Mouse (Mus musculus) spleen, postnatal 36 days (tissue): Measurements from ENCODE around the gene Grb2.

Source experiments
- DNase-seq, 2 experiments: peaks; one replicate each; pipeline ENCODE4 v3.0.0; 2022; ENCODE audit warnings: low spot score in 2 of 2, mixed read lengths in 1 of 2

Grb2 gene

DNA sequence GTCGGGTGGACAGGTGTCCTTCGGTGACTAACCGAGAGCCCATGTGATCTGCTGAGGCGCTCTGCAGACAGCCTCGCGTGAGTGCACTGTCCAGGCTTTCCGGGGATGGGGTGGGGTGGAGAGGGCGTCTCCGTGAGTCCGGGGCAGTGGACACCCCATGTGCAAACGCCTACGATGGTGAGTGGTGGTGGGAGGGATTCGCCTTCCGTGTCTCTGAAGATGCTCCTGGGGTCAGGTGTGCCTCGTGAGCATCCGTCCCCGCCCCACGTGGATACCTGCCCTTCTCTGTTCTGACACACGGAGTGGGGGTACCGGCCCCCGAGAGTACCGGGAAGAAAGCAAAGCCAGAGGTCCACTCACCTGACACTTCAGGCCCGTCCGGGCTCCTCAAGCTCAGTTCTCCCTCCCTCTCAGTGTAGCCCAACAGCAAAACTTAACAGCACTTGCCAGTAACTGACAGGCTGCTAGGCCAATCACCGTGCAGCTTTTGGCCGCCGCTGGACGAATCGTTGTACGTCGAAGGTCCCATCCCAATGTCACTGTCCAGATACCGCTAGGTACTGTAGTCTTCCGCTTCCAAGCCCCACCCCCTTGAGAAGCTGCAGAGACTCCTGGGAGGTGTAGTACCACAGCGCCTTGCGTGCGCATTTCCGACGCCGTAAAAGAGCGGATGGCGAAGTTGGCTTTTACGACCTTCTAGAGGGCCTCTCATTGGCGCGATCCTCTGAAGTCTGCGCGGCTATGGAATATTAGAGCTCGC, 80.5 kb downstream of the Grb2 start, which contains the start of gene Slc25a19:
Gene Slc25a19 (minus strand): TSS at position 591 of the 760 bp plus-strand sequence.
- peak; percentile 100 for DNase-seq

DNA sequence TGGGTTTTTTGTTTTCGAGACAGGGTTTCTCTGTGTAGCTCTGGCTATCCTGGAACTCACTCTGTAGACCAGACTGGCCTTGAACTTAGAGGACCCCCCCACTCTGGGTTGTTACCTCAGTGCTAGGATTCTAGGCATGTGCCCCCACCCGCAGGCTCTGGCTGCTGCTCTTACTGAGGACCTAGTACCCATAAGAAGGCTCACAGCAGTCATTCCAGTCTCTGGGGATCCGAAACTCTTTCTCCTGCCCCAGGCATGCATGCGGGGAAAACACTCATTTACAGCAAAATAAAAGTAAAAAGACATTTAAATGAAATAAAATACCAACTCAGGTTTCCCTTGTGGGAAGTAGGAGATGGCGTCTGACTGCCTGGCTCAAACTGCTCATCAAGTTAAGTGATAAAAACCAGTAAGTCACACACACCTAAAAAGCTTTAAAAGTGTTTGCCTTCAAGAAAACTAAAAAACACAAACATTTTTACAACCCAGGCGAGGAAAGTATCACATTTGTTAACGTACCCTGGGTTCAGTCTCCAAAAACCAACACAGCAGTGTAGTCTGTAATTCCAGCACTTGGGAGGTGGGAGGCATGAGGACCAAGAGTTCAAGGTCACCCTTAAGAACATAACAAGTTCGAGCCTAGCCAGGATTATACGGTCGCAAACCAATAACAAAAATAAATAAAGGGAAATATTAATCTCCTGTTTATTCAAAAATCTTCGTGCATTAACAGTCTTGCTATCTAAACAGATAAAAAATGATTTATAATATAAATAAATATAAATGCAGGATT, 81.4 kb downstream of the Grb2 start:
- DNase-seq, result no peak

DNA sequence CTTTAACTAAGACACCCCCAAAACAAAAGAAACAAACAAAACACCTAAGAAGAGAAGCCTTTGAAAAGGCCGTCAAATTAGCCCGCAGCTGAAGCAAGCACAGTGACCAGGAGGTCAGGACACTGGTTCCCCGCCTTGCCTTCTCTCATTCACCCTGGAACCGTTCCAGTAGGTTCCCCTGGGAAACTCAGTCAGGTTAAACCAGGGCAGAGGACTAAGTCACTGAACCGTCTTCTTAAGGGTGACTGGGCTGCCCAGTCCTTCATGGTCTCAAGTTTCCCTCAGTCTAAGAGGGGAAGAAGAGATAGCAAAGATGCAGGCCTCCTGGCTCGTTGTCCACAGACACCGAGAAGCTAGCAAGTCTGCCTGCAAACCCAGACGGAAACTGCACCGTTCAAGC, 82.5 kb downstream of the Grb2 start:
- DNase-seq, result no peak

DNA sequence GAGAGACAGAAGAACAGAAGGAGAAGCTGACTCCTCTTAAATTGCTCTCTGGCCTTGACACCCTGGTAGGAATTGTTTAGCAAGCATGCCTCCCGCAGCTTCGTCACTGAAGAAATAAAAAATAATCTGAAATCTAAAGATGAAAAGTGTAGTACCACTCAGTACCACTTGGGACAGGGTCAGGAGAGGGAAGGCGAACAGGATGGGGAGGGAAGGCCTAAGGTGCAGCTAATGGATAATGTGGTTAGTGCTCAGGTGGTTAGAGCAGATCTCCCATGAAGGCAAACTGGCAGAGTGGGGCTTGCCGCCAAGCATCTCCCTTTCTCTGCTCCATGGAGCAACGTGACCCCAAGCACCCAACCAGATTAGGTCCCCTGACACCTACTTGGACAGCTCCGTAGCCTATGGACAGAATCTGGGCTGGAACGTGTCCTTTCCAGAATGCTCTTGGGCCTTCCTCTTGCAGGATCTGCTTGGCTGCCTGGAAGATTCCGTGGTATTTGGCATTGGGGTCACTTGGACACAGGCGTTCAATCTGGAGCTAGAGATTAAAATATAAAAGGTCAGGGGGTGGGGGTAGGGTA, 84.8 kb downstream of the Grb2 start:
- no peak for DNase-seq

DNA sequence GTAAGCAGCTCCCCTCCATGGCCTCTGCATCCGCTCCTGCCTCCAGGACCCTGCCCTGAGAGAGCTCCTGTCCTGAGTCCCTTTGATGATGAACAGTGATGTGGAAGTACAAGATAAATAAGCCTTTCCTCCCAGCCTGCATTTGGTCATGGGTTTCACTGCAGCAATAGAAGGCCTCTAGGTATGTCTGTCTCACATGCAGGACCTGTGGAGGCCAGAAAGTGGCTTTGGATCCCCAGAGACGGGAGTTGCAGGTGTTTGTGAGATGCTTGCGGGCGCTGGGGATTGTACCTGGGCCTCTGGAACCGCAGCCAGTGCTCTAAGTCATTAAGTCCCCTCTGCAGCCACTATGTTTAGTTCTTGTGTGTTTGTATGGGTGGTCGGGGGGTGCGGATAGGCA, 88.4 kb downstream of the Grb2 start:
- no peak for DNase-seq

DNA sequence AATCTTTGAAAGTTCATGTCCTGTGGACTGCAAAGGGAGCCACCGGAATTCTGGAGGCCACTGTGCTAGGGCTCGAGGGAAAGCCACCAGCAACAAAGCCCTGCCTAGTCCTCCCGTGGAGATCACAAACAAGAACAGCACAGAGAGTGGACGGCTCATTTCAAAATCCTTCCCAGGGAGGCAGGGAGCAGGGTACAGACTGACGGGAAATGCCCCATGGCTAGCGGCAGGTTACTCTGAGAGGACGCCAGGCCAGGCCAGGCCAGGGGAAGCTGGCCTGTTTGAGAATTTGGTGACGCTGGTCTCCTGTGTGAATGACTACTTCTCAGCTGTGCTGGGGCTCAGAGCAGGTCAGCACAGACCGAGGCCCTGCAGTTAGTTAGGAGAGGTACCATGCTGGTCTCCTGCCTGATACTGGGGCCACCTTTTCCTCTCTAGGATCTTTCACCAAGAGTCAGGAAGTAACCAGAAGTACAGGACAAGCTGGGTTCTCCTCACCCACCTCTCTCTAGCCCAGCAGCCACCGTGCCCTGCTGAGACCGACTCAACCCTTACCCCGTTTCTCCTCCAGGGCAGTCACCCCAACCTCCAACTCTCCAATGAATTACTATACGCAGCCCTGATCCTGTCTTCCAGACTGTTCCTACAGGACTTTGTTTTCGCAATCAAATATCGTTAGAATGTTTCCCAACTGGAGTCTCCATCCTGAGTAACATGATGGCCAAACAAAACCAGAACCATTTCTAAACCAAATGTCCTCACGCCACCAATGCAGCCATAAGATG, 89.5 kb downstream of the Grb2 start:
- DNase-seq, result no peak

DNA sequence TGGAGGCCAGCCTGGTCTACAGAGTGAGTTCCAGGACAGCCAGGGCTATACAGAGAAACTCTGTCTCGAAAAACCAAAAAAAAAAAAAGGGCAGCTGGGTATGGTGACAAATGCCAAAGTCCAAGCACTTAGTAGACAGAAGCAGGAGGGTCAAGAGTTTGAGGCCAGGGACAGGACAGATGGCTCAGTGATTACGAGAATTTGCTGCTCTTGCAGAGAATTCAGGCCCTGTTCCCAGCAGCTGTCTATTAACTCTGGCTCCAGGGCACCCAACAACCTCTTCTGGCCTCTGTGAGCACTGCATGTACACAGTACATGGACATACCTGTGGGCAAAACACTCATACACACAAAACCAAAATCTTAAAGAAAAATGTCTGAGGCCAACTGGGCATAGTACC, 90.4 kb downstream of the Grb2 start:
- DNase-seq, result no peak

DNA sequence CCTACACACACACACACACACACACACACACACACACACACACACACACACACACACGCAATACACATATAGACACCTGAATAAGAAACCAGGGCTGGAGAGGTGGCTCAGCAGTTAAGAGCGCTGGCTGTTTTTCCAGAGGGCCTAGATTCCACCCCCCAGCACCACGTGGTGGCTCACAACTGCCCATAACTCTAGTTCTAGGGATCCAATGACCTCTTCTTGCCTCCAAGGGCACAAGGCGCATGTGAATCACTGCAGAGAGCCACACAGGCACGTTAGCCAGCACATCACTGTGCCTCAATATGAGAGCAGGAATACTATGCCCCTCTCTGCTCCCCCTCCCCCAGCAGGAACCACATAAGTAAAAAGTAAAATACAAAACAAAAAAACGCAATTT, 91.5 kb downstream of the Grb2 start:
- no peak for DNase-seq

DNA sequence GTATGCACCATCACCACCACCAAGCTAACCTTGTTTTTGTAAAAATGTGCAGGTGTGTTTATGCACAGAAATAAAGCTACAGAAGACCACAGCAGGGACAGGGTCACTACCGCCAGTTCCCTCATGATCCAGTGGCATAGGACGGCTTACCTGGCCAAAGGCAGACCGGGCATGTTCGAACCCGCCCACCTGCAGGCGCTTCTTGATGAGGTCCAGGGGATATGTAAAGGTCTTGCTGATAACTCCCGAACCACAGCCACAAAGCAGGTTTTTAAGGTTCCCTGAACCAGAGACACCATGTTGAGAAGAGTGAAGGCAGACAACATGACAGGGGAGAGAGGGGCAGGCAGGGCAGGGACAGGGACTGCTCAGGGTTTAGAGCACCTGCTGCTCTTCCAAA, 92.0 kb downstream of the Grb2 start:
- DNase-seq, result no peak

DNA sequence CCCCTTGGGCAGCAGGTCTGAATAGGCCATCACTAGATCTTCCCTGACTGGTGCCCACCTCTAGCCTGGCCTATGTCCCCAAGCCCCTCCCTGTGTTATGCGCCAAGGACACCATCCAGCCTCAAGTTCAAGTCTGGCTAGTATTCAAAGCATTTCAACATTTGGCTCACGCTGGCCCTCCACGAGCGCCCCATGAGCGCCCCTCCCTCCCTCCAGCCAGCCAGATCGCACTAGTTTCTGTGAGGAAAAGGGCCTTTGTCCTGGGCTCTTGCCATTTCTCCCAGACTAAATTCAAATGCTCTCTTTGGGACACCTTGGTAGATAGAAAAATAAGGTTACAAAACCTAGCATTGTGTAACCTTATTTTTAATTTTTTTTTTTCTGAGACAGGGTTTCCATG, 92.5 kb downstream of the Grb2 start:
- DNase-seq, result no peak

DNA sequence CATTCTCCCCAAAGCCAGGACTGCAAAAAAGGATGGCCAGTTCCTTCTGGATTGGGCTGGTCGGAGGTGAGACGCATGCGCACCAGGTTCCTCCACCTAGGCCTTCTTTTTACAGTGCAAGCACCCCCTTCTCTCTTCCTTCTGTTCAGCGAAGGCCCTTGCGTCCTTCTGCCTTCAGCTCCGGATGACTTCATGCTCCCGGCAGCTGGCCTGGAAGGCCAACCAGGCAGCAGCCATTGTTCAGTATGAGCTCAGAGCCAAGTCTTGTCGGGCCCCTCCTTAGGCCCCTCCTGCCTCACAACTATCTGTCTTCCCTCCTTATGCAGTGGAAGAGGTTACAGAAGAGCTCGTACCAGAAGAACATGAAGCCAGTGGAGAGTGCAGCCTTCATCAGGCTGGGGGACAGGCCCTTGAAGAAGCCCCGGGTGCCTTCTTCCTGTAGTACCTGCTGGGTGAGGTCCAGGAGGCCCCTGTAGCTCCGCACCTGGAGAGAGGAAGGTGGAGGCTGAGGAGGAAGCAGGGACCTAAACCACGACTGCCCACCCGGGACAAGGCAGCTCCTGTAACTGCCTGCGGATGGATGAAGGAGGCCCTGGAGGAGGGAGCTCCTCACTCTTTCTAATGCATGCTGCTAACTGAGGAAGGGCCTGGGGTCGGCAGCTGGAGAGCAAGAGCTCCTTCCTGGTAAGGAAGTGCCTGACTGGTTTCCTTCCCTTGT, 93.1 kb downstream of the Grb2 start:
- no peak for DNase-seq

DNA sequence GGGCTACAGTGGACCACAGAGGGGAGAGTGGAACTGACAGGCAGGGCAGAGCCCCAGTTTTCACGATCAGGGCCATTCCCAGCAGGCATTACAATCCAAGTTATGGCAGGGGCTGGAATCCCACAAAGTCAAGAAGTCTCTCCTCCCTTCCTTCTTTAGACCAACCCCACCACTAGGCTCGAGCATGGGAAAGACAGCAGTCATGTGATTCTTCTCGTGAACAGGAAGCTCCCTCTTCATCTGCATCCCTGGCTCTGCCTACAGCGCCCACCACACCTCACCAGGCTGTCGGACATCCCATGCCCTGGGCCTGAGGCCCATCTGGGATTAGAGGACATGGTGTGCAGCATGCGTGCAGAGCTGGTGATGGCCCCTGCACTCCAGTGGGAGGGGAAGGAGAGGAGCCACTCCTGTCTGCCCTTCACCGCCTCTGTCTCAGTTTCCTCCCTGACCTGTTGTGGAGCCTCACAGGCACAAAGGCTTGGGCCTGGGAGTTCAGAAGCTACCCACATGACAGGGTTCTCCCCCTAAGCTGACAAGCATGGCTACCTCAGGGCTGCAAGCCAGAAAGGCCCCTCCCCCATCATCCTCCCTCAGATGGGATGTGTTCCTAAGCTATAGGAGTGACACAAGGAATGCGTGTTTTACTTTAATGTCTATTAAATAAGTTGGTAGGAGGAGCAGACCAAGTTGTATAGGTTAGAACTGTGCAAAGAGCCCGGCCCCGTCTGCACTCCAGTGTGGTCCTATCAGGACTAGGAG, 93.9 kb downstream of the Grb2 start:
- DNase-seq, result no peak

DNA sequence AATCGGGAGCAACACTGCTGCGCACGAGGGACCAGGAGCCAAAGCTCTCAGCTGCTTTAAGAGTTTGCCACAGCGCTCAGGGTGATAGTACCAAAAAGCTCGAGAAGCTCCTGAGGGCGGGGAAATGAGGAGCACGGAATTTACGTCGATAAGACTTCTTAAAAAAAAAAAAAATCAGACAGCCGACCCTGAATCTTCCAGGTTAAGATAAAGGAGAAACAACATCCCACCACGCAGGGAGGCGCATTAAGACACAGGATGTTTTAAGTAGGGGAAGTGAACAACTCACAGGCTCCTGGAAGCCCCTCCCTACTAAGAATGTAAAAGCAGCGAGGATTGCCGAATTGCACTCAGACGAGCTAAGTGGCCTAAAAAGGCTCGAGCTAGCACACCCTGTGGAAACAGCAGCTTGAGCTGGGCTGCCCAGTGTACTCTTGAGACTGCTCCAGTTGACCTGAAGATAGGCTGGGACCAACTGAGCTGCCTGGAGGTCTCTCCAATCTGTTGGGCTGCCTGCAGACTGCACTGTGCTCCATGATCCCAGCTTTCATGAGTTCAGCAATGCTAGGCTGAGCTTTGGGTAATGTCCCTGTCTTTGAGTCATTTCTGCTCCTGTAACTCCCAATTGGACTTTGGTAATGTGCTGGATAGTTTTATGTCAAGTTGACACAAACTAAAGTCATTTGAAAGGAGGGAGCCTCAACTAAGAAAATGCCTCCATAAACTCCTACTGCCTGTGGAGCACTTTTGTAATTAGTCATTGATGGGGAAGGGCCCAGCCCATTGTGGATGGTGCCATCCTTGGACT, 95.1 kb downstream of the Grb2 start:
- peak; percentile 61 to 68 for DNase-seq

DNA sequence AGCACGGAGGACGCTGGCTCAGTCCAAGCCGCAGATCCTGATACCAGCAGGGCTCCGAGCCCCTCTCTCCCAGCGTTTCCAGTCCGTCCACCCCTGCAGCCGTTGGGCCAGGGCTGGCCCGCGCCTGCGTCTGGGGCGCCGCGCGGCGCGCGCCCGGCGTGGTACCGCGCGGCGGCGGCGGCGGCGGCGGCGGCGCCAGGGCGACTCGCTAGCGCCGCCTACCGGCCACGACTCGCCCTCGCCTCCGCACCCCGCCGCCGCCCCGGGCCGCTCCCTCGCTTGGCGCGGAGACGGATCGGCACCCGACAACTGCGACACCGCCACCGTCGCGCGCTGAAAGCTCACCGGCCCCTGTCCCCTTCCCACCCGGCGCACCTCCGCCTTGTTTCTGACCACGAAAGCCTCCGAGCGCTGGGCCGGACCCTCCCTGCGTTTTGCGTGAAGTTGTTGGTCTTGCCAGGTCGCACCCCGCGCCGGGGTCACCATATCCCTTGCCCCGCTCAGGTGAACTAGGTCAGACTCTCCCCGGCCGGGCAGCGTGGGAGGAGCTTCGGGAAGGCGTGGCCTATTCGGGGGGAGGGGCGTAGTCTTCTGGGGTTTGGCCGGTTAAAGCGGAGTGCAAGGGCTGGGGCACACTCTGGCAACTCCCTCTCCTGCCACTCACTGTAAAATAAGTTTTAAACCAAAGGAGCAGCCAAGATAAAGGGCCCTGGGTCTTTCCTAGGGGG, 95.8 kb downstream of the Grb2 start, which contains the start of gene Mif4gd:
Gene Mif4gd (minus strand): TSS at position 560 of the 728 bp plus-strand sequence.
- peak; percentile 95 to 96 for DNase-seq

DNA sequence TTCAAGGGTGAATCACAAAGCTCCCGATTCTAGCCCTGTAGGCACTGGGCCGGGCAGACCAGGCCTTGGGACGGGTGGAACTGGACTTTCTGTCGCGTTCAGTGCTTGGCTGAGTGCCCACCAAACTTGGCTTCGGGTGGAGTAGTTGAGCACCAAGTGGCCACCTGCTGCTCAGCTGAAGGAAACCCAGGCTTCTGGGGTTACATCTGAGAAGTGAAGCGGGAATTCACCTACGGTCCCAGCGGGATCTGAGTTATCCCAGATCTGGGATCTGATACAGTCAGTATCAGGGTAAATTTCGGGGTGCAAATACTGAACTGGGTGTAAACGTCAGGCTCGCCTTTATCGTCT, 96.4 kb downstream of the Grb2 start:
- DNase-seq, result peak; percentile 51 to 70

DNA sequence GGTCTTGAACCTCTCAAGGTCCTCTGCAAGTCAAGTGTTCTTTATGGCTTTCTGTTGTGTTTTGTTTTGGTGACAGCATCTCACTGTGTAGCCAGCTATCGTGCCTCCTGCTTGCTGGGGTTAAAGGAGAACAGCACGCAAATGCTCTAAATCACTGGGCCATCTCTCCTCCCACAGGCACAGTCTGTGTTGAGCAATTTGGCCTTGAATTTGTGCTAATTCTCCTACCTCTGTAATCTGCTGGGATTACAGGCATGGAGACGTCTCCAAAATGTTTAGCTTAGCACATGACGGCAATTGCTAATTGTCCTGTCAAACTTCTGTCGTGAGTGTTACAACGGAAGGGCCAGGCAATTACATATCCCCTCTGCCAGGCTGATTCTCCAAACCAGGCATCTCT, 97.2 kb downstream of the Grb2 start:
- no peak for DNase-seq

DNA sequence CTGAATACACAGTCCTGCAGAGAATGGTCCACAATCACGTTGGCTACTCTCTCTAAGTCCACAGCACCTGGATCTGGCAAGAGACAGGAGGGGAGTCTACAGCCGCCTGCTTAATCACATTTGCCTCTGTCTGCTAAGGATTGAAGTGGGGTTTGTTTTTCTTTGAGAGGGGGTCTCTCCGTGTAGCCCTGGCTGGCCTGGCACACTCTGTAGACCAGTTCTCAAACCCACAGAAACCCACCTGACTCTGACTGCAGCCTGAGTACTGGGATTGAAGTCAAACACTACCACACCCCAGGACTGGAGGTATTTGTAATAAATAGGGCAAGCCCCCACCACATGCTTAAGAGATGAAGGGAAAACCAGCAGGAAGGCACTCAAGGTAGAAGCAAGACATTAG, 98.8 kb downstream of the Grb2 start:
- no peak for DNase-seq

DNA sequence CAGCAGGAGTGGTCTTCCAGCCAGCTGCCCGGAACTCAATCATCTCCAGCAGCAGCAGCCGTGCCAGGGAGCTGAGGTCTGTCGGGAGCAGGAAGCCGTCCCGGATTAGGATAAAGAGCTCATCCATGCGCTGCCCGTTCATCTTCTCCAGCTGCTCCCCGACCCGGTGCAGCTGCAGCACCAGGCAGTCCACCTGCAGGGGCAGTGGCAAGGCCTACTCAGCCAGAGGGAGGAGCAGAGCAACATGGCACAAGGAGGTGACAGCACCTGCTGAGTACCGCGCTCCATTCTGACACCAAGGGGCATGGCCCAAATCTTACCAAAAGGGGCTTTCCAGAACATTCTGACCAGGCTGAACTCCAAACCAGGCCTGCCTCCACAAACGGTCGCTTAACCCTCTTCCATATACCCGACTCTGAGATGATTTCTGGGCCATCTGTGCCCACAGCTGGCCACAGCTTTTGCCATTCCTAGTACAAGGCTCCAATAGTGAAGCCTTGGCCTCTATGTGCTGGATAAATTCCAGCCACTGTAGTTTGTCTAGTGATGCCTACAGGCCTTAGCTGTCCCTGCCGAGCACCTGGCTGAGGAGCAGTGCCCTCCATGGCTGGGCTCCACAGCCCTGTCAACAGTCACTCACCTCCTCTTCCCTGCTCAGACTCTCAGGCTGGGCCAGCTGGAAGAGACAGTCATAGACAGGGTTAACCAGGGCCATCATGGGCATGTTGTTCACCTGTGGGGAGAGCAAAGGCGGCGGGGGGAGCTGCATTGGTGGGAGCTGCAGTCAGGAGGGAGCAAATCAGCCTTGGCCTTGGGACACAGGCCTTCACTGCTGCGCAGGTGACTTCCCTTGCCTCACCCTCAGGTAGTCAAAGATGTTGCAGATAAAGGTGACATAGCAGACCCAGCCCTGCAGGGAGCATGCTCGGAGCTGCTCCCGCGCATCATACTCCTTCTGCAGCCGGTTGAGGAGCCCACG, 99.7 kb downstream of the Grb2 start:
- no peak for DNase-seq
